Mouse (Mus musculus) cerebellum, adult 2 months (tissue): ENCODE results near the gene Irgm2.

Experiments used
- CTCF ChIP-seq: fragments of 200-500 bp; IDR thresholded peaks from 2 replicates; pipeline ENCODE4 v1.5.1; 2011; ENCODE audit warnings: low read depth, mild to moderate bottlenecking, control low read depth, low read length, moderate library complexity, borderline replicate concordance; ENCODE audit not compliant: insufficient read depth
- POLR2A ChIP-seq: fragments of 200-500 bp; IDR thresholded peaks from 2 replicates; pipeline ENCODE4 v1.6.1; 2011; ENCODE audit warnings: low read length, control low read depth, borderline replicate concordance; ENCODE audit not compliant: insufficient read depth

GRCm38 (mm10) chr11:58167822-58168166 lies 31.6 kb upstream of the Irgm2 start:
- TF ChIP-seq CTCF (no peak), POLR2A (no peak)
